Mouse (Mus musculus) urinary bladder, postnatal 25 days (tissue): ENCODE results near the gene Gm10375.
"Not testable (repeated sequence)": the region's sequence is repeated elsewhere in the genome, so short reads cannot be mapped to it uniquely, and the experiment has no call there.

Source experiments
- DNase-seq: peaks from one replicate; pipeline ENCODE4 v3.0.0; 2022; ENCODE audit warnings: low spot score

The Gm10375 gene

GRCm38 (mm10) chr14:43607913-43608312 is at the start of gene Gm10375:
TSS of gene Gm10375 (minus strand) at chr14:43608013.
- not testable (repeated sequence) for DNase-seq

DNA sequence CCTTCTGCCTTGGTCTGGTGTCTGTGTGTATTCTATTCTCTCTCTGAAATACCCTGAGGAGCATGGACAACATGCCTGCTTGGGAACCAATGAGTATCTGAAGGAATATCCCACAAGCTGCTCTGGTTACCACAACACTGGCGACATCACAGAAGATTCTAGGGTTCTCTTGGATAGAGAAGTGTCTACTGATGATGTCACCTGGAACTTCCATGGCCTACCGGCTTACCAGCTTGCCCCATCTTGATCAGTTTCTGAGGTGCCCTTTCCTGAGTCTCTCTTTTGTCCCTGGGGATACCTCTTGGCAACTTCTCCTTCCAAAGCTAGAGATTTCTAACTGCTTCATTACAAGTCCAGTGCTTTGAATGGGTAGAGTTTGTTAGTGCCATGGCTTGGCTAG is 28.8 kb downstream of the Gm10375 start, which contains the start of gene Gm17654:
Gene Gm17654, minus strand, starts transcription at position 101 of the 400 bp plus-strand sequence.
- not testable (repeated sequence) for DNase-seq

GRCm38 (mm10) chr14:43577969-43578368 is 29.8 kb downstream of the Gm10375 start:
- DNase-seq: not testable (repeated sequence)
